ENCODE assay signal across 16 mouse cellular contexts in the genomic region with DNA sequence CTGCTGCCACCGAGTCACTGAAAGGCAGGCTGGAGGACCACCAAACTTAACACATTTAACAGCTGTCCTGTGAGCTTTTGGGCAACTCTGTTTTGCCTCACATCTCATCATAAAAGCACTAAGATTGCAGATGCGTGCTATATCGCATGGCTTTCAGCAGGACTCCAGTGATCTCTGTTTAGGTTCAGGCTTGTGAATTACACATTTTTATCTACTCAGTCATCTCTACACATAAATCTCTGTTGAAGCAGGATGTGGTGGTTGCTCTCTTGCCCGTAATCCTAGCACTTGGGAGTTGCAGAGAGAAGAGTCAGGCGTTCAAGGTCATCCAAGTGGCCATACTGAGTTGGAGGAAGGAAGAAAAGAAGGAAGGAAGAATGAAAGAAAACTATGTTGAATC. TPM values are rescaled to one million over a fixed set of nuclear protein-coding genes. Genes with fewer than 3 reads are reported as not detected.
DNase-seq lines count a peak whose midpoint lies in the region; ATAC-seq lines count a peak whose summit lies in the region.
"Had no signal": no experiment of that assay in that cellular context is flagged by ENCODE, and none has a peak within 500 bp of the region (broad histone marks: within the 10 kb centered on the region; RNA-seq: fewer than 3 reads in every experiment).

No protein-coding gene starts in this region.

- no peak overlapping the region for H3K4me2 ChIP-seq in heart, embryonic 11.5 days
- H3K4me2 ChIP-seq: liver, embryonic 13.5 days; neural tube, embryonic 13.5 days had no signal

- H3K27ac ChIP-seq in heart, embryonic 11.5 days (ENCODE audit: low read depth, low read length): no peak overlapping the region
- H3K27ac ChIP-seq: limb, embryonic 10.5 days; liver, embryonic 13.5 days; neural tube, embryonic 13.5 days had no signal

- ATAC-seq in heart, embryonic 11.5 days (replicated peaks; ENCODE audit: insufficient number of reproducible peaks, low FRiP score, low TSS enrichment): no peak
- ATAC-seq: forebrain, postnatal 0 days had no signal

- 80% methylated on average over 5 of the region's 5 CpGs for WGBS in heart, embryonic 11.5 days (ENCODE audit: insufficient replicate concordance)

- H3K36me3 ChIP-seq in heart, embryonic 11.5 days (ENCODE audit: control insufficient read depth, insufficient read depth, low read length): no peaks in the 10 kb centered on the region
- H3K36me3 ChIP-seq: limb, embryonic 10.5 days; liver, embryonic 13.5 days; neural tube, embryonic 13.5 days had no signal

- H3K4me3 ChIP-seq in heart, embryonic 11.5 days (ENCODE audit: low read depth, low read length): no peak overlapping the region
- H3K4me3 ChIP-seq: limb, embryonic 10.5 days; liver, embryonic 13.5 days; neural tube, embryonic 13.5 days had no signal

- H3K9me3 ChIP-seq in heart, embryonic 11.5 days (replicated peaks; ENCODE audit: control insufficient read depth, low read length): no peaks in the 10 kb centered on the region
- H3K9me3 ChIP-seq: limb, embryonic 10.5 days; liver, embryonic 13.5 days; neural tube, embryonic 13.5 days had no signal

- no peak overlapping the region for H3K9ac ChIP-seq in heart, embryonic 11.5 days (ENCODE audit: low read depth, low read length)
- H3K9ac ChIP-seq: forebrain, postnatal 0 days; liver, embryonic 13.5 days; neural tube, embryonic 13.5 days had no signal

- DNase-seq in heart, adult 11 months: peak; percentile 56
- peak; percentile 51 for DNase-seq in thymus, postnatal 0 days (ENCODE audit: low spot score)
- no peak for DNase-seq in thymus, postnatal 4 days
- peak; percentile 73 for DNase-seq in induced T-regulatory cell, adult 2 months (ENCODE audit: low read depth)
- DNase-seq in lung, adult 18-20 months: no peak
- DNase-seq in left cerebral cortex, adult 9 months (ENCODE audit: low spot score in 2 of 2): no peak
- DNase-seq in spleen, postnatal 4 days (ENCODE audit: low spot score in 2 of 2): no peak
- DNase-seq: cerebellum, adult 9-11 months; forebrain, postnatal 0 days; heart, postnatal 10 days; layer of hippocampus, adult 9-11 months; liver, embryonic 13.5 days; midbrain, embryonic 14.5 days had no signal

- H3K27me3 ChIP-seq in heart, embryonic 11.5 days (ENCODE audit: control insufficient read depth, insufficient read depth, low read length): no peaks in the 10 kb centered on the region
- H3K27me3 ChIP-seq: liver, embryonic 13.5 days; neural tube, embryonic 13.5 days had no signal

- H3K4me1 ChIP-seq in heart, embryonic 11.5 days (ENCODE audit: control insufficient read depth, insufficient read depth, low read length): no peaks in the 10 kb centered on the region
- H3K4me1 ChIP-seq: limb, embryonic 10.5 days had no signal

RNA-seq across cellular contexts. Expression of a gene that starts 14.3 kb away (rescaled TPM):
- polyA plus RNA-seq in heart, embryonic 11.5 days (2014; fragmentation: Nextera tagmentation; extraction: Ambion mirVana): 43.1 and 49.7 TPM in 2 replicates
- polyA plus RNA-seq in thymus, postnatal 0 days (2015; fragmentation: Nextera tagmentation; extraction: Ambion mirVana): 26.5 and 28.5 TPM in 2 replicates

Comparison
In these comparisons a context has a peak if more than half of its experiments do, and no peak if none do; other contexts are left out.
1. DNase-seq: peak in heart, adult 11 months (single experiment), thymus, postnatal 0 days (single experiment) and induced T-regulatory cell, adult 2 months (single experiment); none in thymus, postnatal 4 days (single experiment), lung, adult 18-20 months (0 of 2), left cerebral cortex, adult 9 months (0 of 2) and spleen, postnatal 4 days (0 of 2).